Mouse (Mus musculus) small intestine, adult 2 months (tissue): ENCODE measurements around the gene Cnot6l. TPM values are rescaled to one million over a fixed set of nuclear protein-coding genes. Genes with fewer than 3 reads are reported as not detected.

Experiments
- H3K27ac ChIP-seq: fragments of 200-500 bp; 2 replicates; pipeline ENCODE4 v1.5.1; 2012; ENCODE audit warnings: low read depth, low read length, control low read depth, inconsistent platforms; ENCODE audit not compliant: insufficient read depth
- H3K27me3 ChIP-seq: fragments of 200-500 bp; 2 replicates; pipeline ENCODE4 v1.6.1; 2012; ENCODE audit warnings: mild to moderate bottlenecking, moderate library complexity, low read length, inconsistent platforms; ENCODE audit not compliant: control insufficient read depth, insufficient read depth
- H3K36me3 ChIP-seq: fragments of 200-500 bp; 2 replicates; pipeline ENCODE4 v1.6.1; 2012; ENCODE audit warnings: mild to moderate bottlenecking, low read length, control low read depth, inconsistent platforms; ENCODE audit not compliant: control insufficient read depth, insufficient read depth
- H3K4me1 ChIP-seq: fragments of 200-500 bp; 2 replicates; pipeline ENCODE4 v1.6.1; 2012; ENCODE audit warnings: low read length, inconsistent platforms, mixed read lengths; ENCODE audit not compliant: control insufficient read depth, insufficient read depth, insufficient read length
- H3K4me3 ChIP-seq: fragments of 200-500 bp; 2 replicates; pipeline ENCODE4 v1.5.1; 2012; ENCODE audit warnings: low read depth, mild to moderate bottlenecking, control low read depth, inconsistent platforms, low read length, moderate library complexity
- CTCF ChIP-seq: fragments of 200-500 bp; IDR thresholded peaks from 2 replicates; pipeline ENCODE4 v1.5.1; 2012; ENCODE audit warnings: low read depth, mild to moderate bottlenecking, control low read depth, inconsistent platforms, low read length, moderate library complexity, mixed read lengths; ENCODE audit not compliant: insufficient replicate concordance, insufficient read length; ENCODE audit errors: extremely low read depth
- POLR2A ChIP-seq: fragments of 200-500 bp; IDR thresholded peaks from 2 replicates; pipeline ENCODE4 v1.6.1; 2012; ENCODE audit warnings: low read depth, mild to moderate bottlenecking, control low read depth, inconsistent platforms, low read length, moderate library complexity
- WGBS: fragments of 180-500 bp; shearing (Covaris S2); methylation state at CpG from one replicate; pipeline ENCODE4 v1.1.7; 2018; 5-methylcytosine and 5-hydroxymethylcytosine counted together
- polyA plus RNA-seq: library from polyadenylated mRNA; depleted of rRNA; stranded (reverse); fragments of >200 nt; gene quantifications from 2 replicates; pipeline ENCODE4 v1.2.3, GENCODE M21; 2012

The Cnot6l gene
- polyA plus RNA-seq, 1 experiment = 3.0 TPM

- 56% methylated on average over 1 of the region's 1 CpGs for WGBS
- no peaks in the 10 kb centered on the region for H3K27me3 ChIP-seq
- TF ChIP-seq POLR2A (no peak), CTCF (no peak)
- 0 out of 2 replicates have a peak, but pooled peaks cover 15% of the 10 kb centered on the region for H3K36me3 ChIP-seq
- no peaks in the 10 kb centered on the region for H3K4me1 ChIP-seq
- no peak overlapping the region for H3K4me3 ChIP-seq
- H3K27ac ChIP-seq = no peak overlapping the region
These were observed 59.3 kb downstream of the Cnot6l start for GRCm38 (mm10) chr5:96104644-96105043.

- Histone ChIP-seq H3K4me1 (no peaks in the 10 kb centered on the region), H3K27ac (no peak overlapping the region), H3K36me3 (peaks cover 11% of the 10 kb centered on the region), H3K27me3 (no peaks in the 10 kb centered on the region), H3K4me3 (no peak overlapping the region)
- no peak for TF ChIP-seq POLR2A
- TF ChIP-seq CTCF = no peak
- 82% methylated on average over 2 of the region's 2 CpGs for WGBS
These were observed 72.5 kb downstream of the Cnot6l start for GRCm38 (mm10) chr5:96091468-96091867.

- Histone ChIP-seq H3K4me1 (no peaks in the 10 kb centered on the region), H3K4me3 (no peak overlapping the region)
- TF ChIP-seq POLR2A = no peak
- TF ChIP-seq CTCF = no peak
These were observed 78.6 kb downstream of the Cnot6l start for GRCm38 (mm10) chr5:96085324-96085723.

GRCm38 (mm10) chr5:96079026-96079425 is 84.9 kb downstream of the Cnot6l start:
- H3K4me1 ChIP-seq = no peaks in the 10 kb centered on the region
- no peaks in the 10 kb centered on the region for H3K27me3 ChIP-seq
- 62% methylated on average over 1 of the region's 1 CpGs for WGBS
- H3K4me3 ChIP-seq = no peak overlapping the region
- no peak overlapping the region for H3K27ac ChIP-seq
- TF ChIP-seq CTCF (no peak), POLR2A (no peak)
- H3K36me3 ChIP-seq = peaks cover 29% of the 10 kb centered on the region

More at GRCm38 (mm10) chr5:96085324-96085723, 78.6 kb downstream of the Cnot6l start:
- H3K36me3 ChIP-seq = peaks cover 16% of the 10 kb centered on the region
- H3K27me3 ChIP-seq = no peaks in the 10 kb centered on the region
- H3K27ac ChIP-seq = no peak overlapping the region

- no peaks in the 10 kb centered on the region for H3K36me3 ChIP-seq
- H3K27ac ChIP-seq = no peak overlapping the region
- H3K4me1 ChIP-seq = no peaks in the 10 kb centered on the region
- H3K4me3 ChIP-seq = no peak overlapping the region
- H3K27me3 ChIP-seq = no peaks in the 10 kb centered on the region
- TF ChIP-seq CTCF (no peak), POLR2A (no peak)
These were observed 98.4 kb downstream of the Cnot6l start for GRCm38 (mm10) chr5:96065591-96065990.

- WGBS = 30% methylated on average over 3 of the region's 3 CpGs
- no peak overlapping the region for H3K27ac ChIP-seq
- no peak for TF ChIP-seq CTCF
- no peak for TF ChIP-seq POLR2A
These were observed 121.5 kb downstream of the Cnot6l start for GRCm38 (mm10) chr5:96042492-96042891.

GRCm38 (mm10) chr5:96041507-96042104 is 122.4 kb downstream of the Cnot6l start:
- H3K4me3 ChIP-seq = no peak overlapping the region
- no peak for TF ChIP-seq POLR2A
- no peak for TF ChIP-seq CTCF
- H3K27me3 ChIP-seq = no peaks in the 10 kb centered on the region
- 82% methylated on average over 7 of the region's 7 CpGs for WGBS
- no peaks in the 10 kb centered on the region for H3K36me3 ChIP-seq
- peaks cover 2% of the 10 kb centered on the region; the same call in 1 of the 2 replicates for H3K4me1 ChIP-seq
- H3K27ac ChIP-seq = no peak overlapping the region

More at GRCm38 (mm10) chr5:96042492-96042891, 121.5 kb downstream of the Cnot6l start:
- Histone ChIP-seq H3K36me3 (no peaks in the 10 kb centered on the region), H3K4me1 (peaks cover 2% of the 10 kb centered on the region; the same call in 1 of the 2 replicates), H3K4me3 (no peak overlapping the region), H3K27me3 (no peaks in the 10 kb centered on the region)
